Mouse (Mus musculus): ENCODE measurements around the gene Saa2. TPM values are rescaled to one million over a fixed set of nuclear protein-coding genes. Genes with fewer than 3 reads are reported as not detected.
A peak's percentile ranks its signal among the peaks of the same experiment; 100 is the strongest.

Saa2 gene
- 0.09 TPM for polyA plus RNA-seq (2021)

DNA sequence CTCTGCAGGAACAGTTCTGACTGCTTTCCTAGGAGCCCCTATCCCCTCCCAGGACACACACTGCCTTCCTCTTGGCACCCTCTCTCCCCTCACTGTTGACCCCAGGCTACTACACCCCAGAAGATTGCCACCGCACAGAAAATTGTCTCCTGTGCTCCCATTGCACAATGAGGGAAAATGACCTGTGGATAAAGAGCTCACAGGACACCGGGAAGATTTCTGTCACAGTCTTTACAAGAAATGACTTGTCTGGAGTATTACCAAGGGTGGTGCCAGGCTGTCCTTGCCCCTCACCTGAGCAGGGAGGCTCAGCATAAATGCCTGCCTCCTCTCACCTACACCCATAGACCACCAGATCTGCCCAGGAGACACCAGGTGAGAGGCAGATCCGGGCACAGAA lies at the start of gene Saa2:
Gene Saa2, plus strand, starts transcription at position 301 of the 400 bp plus-strand sequence.
- no peak for TF ChIP-seq CTCF (IDR thresholded peaks at IDR 0.05)
- ATAC-seq: no peak

DNA sequence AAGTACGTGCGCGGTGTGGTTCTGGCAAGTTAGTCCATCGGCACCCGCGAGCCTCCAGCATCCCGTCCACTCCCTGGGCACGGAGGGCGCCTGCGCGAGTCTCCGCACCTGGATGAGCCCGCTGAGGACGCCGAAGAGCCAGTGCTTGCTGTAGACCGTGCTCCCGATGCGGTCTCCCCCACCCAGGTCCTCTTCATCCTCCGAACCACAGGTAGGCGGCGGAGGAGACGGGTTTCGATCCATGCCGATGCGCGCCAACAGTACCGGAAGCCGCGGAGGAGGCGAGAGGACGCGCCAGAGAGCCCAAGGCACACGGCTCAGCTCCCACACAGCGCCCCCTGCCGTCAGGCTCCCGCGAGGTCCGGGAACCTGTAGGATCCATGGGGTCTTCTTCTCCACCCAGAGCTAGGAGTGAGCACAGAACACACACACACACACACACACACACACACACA lies 41.2 kb upstream of the Saa2 start, which contains the start of gene Saal1:
Gene Saal1, minus strand, starts transcription at position 291 of the 455 bp plus-strand sequence.
- no peaks in the 10 kb centered on the region for H3K27me3 ChIP-seq
- CTCF ChIA-PET: interaction anchor here (0.7 to 2.0 kb wide), 8 partner anchors 9 to 317 kb away, joined by 3 to 7 read pairs (median 4); no protein-coding TSS in a partner anchor
- in situ Hi-C loops (cut with MboI; ENCODE audit: low pct_unique_long_range_greater_than_20kb): loop anchor here (10.0 kb wide), 2 partner anchors 54 to 304 kb away; no protein-coding TSS in a partner anchor
- DNase-seq (ENCODE audit: low read depth, low spot score) (no peak), ATAC-seq (peak; percentile 96)
- POLR2A ChIA-PET: interaction anchor here (0.7 kb wide), 1 partner anchor 46 kb away, joined by 3 read pairs; no protein-coding TSS in a partner anchor
- TF ChIP-seq CTCF (IDR thresholded peaks at IDR 0.05): peak; percentile 95

More for the DNA sequence above, at the start of gene Saa2:
- POLR2A ChIA-PET: interaction anchor here (0.6 kb wide), 1 partner anchor 9 kb away, joined by 3 read pairs; the partner anchor contains the start of gene Saa1
- DNase-seq (ENCODE audit: low read depth, low spot score): no peak
- in situ Hi-C loops (cut with MboI; ENCODE audit: low pct_unique_long_range_greater_than_20kb): no loop called here
- CTCF ChIA-PET: no interaction called here
- no peaks in the 10 kb centered on the region for H3K27me3 ChIP-seq

DNA sequence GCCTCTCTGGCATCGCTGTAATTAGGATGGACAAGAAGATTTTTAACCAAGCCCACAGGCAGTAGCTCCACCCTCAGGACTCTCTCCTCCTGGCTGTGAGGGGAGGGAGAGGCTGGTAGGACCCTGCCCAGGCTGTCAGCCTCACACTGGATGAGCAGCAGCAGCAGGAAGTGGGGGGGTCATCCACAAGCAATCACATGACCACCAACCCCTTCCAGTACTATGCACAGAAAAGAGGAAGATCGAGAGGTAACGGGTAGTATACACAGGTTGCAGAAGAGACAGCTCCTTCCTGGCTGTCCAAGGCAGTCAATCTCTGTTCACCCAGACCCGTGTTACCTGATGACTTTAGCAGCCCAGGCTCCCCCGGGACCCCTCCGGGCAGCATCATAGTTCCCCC lies 39.3 kb upstream of the Saa2 start:
- ChIA-PET CTCF (interaction anchor here (0.8 to 2.1 kb wide), 3 partner anchors 59 to 140 kb away, joined by 3 to 10 read pairs (median 3); no protein-coding TSS in a partner anchor), POLR2A (no interaction called here)
- no peak for TF ChIP-seq CTCF (IDR thresholded peaks at IDR 0.05)
- no peaks in the 10 kb centered on the region for H3K27me3 ChIP-seq
- no peak for ATAC-seq
- no peak for DNase-seq (ENCODE audit: low read depth, low spot score)
- in situ Hi-C loops (cut with MboI; ENCODE audit: low pct_unique_long_range_greater_than_20kb): loop anchor here (10.0 kb wide), 2 partner anchors 53 to 303 kb away; no protein-coding TSS in a partner anchor

GRCm38 (mm10) chr7:46714518-46714917 lies 37.1 kb upstream of the Saa2 start:
- CTCF ChIA-PET: interaction anchor here (0.7 to 2.5 kb wide), 13 partner anchors 9 to 203 kb away, joined by 3 to 10 read pairs (median 4); partner anchors contain the start of gene Sergef
- POLR2A ChIA-PET: no interaction called here
- ATAC-seq: peak; percentile 37
- H3K27me3 ChIP-seq: no peaks in the 10 kb centered on the region
- peak; percentile 89 for TF ChIP-seq CTCF (IDR thresholded peaks at IDR 0.05)
- no peak for DNase-seq (ENCODE audit: low read depth, low spot score)
- in situ Hi-C loops (cut with MboI; ENCODE audit: low pct_unique_long_range_greater_than_20kb): loop anchor here (10.0 kb wide), 2 partner anchors 50 to 300 kb away; no protein-coding TSS in a partner anchor

DNA sequence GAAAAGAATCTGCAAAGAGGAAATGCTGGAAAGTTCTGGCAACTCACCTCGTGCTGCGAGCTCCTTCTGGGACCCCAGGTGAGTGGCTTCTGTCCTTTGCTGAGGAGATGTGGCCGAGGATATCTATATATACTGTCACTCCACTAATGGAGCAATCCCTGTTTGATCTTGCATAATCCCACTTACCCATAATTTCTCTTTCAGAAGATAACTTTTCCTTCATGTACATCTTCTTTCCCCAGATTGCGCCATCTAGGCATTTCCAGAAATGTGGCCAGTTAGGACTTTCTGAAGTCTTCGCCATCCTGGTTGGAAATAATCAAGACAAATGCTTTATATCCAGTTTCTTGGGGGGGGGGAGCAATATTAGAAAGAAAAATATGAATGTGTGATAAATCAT lies 36.0 kb upstream of the Saa2 start, which contains the start of gene Saa3:
Gene Saa3, minus strand, starts transcription at position 101 of the 400 bp plus-strand sequence.
- ATAC-seq (no peak), DNase-seq (ENCODE audit: low read depth, low spot score) (no peak)
- in situ Hi-C loops (cut with MboI; ENCODE audit: low pct_unique_long_range_greater_than_20kb): loop anchor here (10.0 kb wide), 2 partner anchors 49 to 299 kb away; no protein-coding TSS in a partner anchor
- POLR2A ChIA-PET: no interaction called here
- H3K27me3 ChIP-seq: no peaks in the 10 kb centered on the region
- CTCF ChIA-PET: interaction anchor here (1.3 to 2.5 kb wide), 5 partner anchors 8 to 202 kb away, joined by 3 to 7 read pairs (median 4); partner anchors contain the start of gene Sergef
- no peak for TF ChIP-seq CTCF (IDR thresholded peaks at IDR 0.05)

- no peak for TF ChIP-seq CTCF (IDR thresholded peaks at IDR 0.05)
- in situ Hi-C loops (cut with MboI; ENCODE audit: low pct_unique_long_range_greater_than_20kb): loop anchor here (10.0 kb wide), 2 partner anchors 48 to 298 kb away; no protein-coding TSS in a partner anchor
These were observed 34.7 kb upstream of the Saa2 start for GRCm38 (mm10) chr7:46716897-46717296.

DNA sequence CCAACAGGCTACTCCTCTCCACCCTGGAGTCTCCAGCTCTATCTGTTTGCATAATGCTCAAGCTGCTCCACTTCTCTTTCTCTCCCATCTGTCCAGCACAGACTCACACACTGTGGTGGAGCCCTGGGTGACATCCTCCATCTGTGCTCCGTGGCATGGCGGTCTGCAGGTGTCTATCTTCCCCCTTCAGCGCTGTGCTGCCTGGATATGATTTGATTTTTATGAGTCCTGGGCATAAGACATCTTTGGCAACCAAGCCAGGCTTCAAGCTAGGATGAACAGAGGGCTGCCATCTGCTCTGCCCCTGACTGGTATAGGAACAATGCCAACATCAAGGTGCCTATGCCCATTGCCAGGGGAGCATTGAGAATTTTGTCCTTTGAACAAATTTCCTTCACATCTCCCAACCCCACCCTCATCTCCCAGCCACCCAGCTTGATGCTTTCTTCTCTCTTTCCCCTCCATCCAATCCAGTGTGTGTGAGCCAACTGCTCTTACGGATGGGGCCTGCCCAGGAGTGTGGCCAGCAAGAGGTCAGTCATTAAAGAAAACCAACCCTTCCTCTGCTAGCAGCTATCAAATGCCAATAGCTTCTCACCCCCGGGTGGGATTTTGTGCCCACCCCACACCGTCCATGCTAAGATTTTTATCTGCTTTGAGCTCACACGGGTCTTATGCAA lies 32.9 kb upstream of the Saa2 start:
- CTCF ChIA-PET: interaction anchor here (0.9 kb wide), 1 partner anchor 52 kb away, joined by 3 read pairs; no protein-coding TSS in a partner anchor
- ATAC-seq (no peak), DNase-seq (ENCODE audit: low read depth, low spot score) (no peak)
- no peaks in the 10 kb centered on the region for H3K27me3 ChIP-seq
- TF ChIP-seq CTCF (IDR thresholded peaks at IDR 0.05): no peak
- POLR2A ChIA-PET: no interaction called here
- in situ Hi-C loops (cut with MboI; ENCODE audit: low pct_unique_long_range_greater_than_20kb): loop anchor here (10.0 kb wide), 2 partner anchors 46 to 296 kb away; no protein-coding TSS in a partner anchor

More at GRCm38 (mm10) chr7:46716897-46717296, 34.7 kb upstream of the Saa2 start:
- ChIA-PET CTCF (no interaction called here), POLR2A (no interaction called here)
- H3K27me3 ChIP-seq: no peaks in the 10 kb centered on the region
- DNase-seq (ENCODE audit: low read depth, low spot score) (no peak), ATAC-seq (no peak)

DNA sequence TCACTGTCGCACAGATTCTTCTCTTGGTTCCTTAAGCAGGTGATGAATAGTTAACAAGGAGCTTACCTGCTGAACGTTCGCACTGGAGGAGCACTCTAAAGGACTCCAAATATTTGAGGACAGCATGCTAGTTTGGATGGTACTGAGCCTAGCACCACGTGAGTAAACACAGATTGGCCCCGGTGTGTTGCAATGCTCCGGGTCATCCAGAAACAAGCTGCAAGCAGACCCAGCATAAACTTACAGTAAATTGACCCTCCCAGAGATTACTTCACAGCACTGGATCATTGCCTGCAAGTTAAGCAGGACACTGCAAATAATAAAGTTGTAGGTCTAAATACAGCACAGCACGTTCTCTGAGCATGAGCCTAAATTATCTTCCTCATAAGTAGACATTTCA lies 32.1 kb upstream of the Saa2 start:
- ATAC-seq: peak; percentile 36
- in situ Hi-C loops (cut with MboI; ENCODE audit: low pct_unique_long_range_greater_than_20kb): loop anchor here (10.0 kb wide), 2 partner anchors 45 to 295 kb away; no protein-coding TSS in a partner anchor
- no peak for TF ChIP-seq CTCF (IDR thresholded peaks at IDR 0.05)
- no peak for DNase-seq (ENCODE audit: low read depth, low spot score)
- POLR2A ChIA-PET: no interaction called here
- no peaks in the 10 kb centered on the region for H3K27me3 ChIP-seq
- CTCF ChIA-PET: interaction anchor here (1.1 kb wide), 1 partner anchor 63 kb away, joined by 3 read pairs; no protein-coding TSS in a partner anchor

GRCm38 (mm10) chr7:46720460-46720859 lies 31.1 kb upstream of the Saa2 start:
- POLR2A ChIA-PET: no interaction called here
- DNase-seq (ENCODE audit: low read depth, low spot score) (no peak), ATAC-seq (no peak)
- CTCF ChIA-PET: interaction anchor here (1.1 kb wide), 1 partner anchor 62 kb away, joined by 3 read pairs; no protein-coding TSS in a partner anchor
- no peaks in the 10 kb centered on the region for H3K27me3 ChIP-seq
- TF ChIP-seq CTCF (IDR thresholded peaks at IDR 0.05): no peak
- in situ Hi-C loops (cut with MboI; ENCODE audit: low pct_unique_long_range_greater_than_20kb): no loop called here

DNA sequence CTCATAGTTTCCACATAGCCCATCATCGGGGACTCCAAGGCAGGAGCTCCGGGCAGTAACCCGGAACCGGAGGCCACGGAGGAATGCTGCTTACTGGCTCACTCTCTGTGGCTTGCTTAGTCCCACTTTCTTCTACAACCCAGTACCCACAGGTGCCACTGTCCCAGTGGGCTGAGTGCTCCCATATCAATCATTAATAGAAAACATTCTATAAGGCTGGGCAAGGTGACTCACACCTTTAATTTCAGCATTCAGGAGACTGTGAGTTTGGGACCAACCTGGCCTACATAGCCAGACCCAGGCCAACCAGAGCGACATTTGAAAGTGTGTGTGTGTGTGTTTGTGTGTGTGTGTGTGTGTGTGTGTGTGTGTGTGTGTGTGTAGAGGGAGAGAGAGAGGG lies 28.2 kb upstream of the Saa2 start:
- H3K27me3 ChIP-seq: no peaks in the 10 kb centered on the region

More for the DNA sequence above, 28.2 kb upstream of the Saa2 start:
- CTCF ChIA-PET: interaction anchor here (1.6 kb wide), 1 partner anchor 8 kb away, joined by 4 read pairs; the partner anchor contains the start of gene Saa3
- in situ Hi-C loops (cut with MboI; ENCODE audit: low pct_unique_long_range_greater_than_20kb): no loop called here
- DNase-seq (ENCODE audit: low read depth, low spot score) (no peak), ATAC-seq (no peak)
- POLR2A ChIA-PET: no interaction called here
- no peak for TF ChIP-seq CTCF (IDR thresholded peaks at IDR 0.05)
